Mouse (Mus musculus): Measurements from ENCODE around the gene Abcb5.

DNA sequence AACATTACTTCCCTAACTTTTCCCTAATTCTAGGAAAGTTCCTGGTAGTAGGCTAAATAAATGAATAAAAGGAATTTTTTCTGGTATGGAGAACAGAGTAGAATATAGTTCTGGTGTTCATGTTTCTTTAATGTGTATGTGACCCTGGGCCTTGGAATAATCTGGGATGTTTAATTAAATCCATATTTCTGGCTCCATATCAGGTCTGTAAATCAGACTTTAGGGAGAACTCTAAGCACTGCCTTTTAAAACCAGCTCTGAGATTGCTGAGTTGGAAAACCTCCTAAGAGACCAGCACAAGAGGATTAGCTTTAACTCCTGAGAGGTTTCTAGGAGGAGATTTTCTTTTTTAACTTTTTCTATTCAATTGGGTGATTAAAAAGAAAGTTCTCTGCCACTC lies 83.4 kb downstream of the Abcb5 start:
- TF ChIP-seq POLR2A (IDR thresholded peaks at IDR 0.05; ENCODE audit: borderline replicate concordance, low read depth, low read length) = no peak
- no peak for TF ChIP-seq CTCF (IDR thresholded peaks at IDR 0.05; ENCODE audit: low read depth, low read length)
